Mouse (Mus musculus): ENCODE data around the gene Dgcr2.

Dgcr2 gene

GRCm38 (mm10) chr16:17898462-17898861, at the start of gene Dgcr2, which contains the start of gene Tssk2:
Dgcr2 (minus strand) TSS chr16:17898562.
Tssk2 (plus strand) TSS chr16:17898637.
- DNase-seq (ENCODE audit: low spot score): no peak

DNA sequence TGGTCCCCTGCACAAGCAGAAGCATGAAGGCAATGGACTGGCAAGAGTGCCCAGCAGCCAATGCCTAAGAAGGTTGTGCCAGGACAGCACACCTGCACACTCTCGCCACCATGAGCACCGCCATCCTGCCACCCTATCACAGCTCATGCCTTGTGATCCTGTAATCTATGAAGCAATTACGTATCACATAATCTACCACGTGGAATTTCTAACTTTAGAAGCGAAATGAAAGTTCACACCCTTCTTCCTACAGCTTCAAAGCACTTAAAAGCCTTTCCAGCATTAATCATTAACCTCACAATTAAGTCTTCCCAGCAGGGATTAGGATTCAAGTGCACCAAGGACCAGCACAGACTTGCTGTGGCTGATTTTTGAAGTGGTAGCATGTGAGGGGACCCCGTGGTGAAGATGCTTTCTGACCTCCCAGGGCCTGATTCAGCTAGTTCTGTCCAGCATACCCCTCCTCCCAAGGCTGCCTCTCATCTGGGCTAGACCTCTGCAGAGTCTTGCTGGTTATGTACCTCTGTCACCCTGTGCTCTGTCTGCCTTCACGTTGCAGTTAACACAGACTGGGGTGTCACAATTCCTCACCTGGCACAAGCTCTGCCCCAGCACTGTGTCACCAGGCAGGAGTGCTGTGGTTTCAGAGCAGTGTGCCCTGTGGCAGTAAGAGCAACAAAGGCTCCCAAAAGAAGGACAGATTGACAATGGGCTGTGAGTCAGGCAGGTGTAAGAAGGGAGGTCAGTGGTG, 46.9 kb upstream of the Dgcr2 start:
- no peak for DNase-seq (ENCODE audit: low spot score)

DNA sequence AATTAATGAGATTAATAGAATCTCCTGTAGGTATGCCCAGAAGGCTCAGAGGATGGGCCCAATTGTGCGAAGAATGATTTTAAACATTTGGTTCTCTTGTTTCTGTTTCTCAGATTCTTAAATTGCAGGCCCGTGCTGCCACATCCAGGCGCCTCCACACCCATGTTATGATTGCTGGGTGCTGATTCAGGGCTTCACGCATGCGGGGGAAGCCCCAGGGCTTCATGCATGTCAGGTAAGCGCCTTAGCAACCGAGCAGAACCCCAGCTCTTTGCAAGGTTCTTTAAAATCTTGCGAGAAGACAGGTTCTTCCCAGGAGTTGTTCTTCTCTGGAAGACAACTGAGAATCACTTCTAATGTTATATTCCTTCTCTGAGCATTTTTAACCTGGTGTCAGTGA, 45.1 kb upstream of the Dgcr2 start:
- no peak for DNase-seq (ENCODE audit: low spot score)

DNA sequence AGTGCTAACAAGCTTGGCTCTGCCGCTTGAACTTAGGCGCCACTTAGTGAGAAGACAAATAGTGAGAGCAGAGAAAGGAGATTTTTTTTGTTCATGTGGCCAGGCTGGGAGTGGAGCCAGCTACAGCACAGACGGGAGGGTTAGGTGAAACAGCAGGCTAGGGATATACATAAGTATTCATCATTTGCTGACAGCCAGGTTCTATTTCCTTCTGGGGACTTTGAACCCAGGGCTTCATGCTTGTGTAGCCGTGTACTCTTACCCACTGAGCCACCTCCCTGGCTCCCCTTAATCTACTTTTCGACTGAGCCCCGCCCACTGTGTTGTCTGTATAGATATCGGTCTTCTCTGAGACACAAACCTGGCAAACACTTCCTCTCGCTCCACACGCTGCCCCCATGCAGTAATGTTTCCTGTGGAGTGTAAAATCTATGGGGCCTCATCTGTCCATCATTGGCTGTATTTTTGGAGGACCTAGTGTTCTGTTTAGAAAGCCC, 40.9 kb upstream of the Dgcr2 start:
- no peak for DNase-seq (ENCODE audit: low spot score)

- peak; percentile 79 for DNase-seq (ENCODE audit: low spot score)
Measured at GRCm38 (mm10) chr16:17938821-17939220, 40.5 kb upstream of the Dgcr2 start.

DNA sequence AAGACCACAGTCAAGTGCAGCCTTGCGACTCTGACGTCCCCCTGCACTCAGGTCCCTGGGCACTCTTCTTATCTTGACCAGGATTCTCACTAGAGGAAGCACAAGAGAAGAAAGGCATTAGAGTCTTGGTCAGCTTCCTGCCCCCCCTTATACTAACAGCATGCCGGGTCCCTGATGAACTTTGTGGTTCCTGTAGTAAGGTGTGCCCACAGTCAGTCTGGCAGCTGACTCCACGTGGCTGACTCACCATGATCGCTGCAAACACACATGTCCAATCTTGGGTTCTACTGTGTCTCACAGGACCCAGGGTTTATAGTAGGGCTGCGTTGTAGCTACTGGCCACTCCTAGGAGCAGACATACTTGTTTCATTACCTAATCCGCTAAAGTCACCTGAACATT, 39.8 kb upstream of the Dgcr2 start:
- no peak for DNase-seq (ENCODE audit: low spot score)

- no peak for DNase-seq (ENCODE audit: low spot score)
Measured at GRCm38 (mm10) chr16:17936776-17937175, 38.4 kb upstream of the Dgcr2 start.

DNA sequence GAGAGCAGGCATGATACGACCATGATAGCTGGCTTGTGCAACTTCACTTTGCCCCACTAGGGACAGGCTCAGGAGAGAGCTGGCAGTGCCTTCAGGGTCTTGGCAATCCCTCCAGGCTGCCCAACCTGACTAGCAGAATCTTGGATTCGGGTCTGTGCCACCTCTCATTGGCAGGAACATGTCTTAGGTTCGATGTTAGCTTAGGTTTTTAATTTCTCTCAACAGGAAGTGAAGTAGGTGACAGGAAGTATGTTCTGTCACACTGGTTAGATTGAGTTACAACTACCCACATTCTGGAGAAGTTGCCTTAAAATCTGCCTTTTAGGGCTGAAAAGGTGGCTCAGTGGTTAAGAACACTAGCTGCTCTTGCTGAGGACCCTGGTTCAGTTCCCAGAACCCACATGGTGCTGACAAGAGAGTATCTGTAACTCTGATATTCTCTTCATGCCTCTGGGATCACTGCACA, 36.1 kb upstream of the Dgcr2 start:
- DNase-seq (ENCODE audit: low spot score): no peak

- no peak for DNase-seq (ENCODE audit: low spot score)
Measured at GRCm38 (mm10) chr16:17933594-17934444, 35.5 kb upstream of the Dgcr2 start.

GRCm38 (mm10) chr16:17931906-17932460, 33.6 kb upstream of the Dgcr2 start:
- DNase-seq (ENCODE audit: low spot score): no peak

DNA sequence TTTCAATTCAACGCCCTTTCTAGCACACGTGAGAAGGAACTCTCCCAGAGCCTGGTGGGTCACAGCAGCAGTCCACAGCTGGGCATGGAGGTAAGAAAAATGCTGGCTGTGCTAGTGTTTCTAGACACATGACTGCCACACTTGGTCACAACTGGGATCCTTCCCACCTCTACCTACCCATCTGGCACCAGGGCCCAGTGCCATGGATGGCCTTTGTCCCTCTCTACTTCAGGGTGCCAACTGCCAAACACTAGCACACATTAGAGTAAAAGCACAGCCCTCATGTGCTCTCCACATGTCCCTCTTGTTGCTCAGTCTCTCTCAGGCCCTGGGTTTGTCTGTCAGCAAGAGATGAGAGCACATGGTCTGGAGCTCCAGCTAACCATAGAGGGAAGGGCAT, 31.3 kb upstream of the Dgcr2 start:
- DNase-seq (ENCODE audit: low spot score): no peak

DNA sequence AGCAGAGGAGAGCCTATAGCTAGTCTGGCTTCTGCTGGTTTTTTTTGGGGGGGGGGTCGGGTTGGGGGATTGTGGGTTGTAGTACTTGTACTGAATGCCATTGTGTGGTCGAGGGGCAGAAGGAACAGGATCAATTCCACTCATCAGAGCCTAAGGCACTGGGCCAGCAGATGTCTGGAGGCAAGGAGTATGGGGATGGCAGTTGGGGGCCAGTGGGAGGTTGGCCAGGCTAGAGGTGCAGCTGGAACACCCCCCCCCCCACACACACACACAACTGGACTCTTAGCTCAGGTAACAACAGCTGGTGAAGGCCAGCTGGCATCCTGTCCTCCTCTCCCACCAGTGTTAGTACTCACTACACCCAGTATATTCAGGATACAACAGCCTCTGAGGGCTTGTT, 30.8 kb upstream of the Dgcr2 start:
- no peak for DNase-seq (ENCODE audit: low spot score)

- peak; percentile 87 for DNase-seq (ENCODE audit: low spot score)
Measured at GRCm38 (mm10) chr16:17928627-17929104, 30.3 kb upstream of the Dgcr2 start.

GRCm38 (mm10) chr16:17928087-17928580, 29.8 kb upstream of the Dgcr2 start, which contains the start of gene Slc25a1:
Slc25a1 (minus strand) TSS chr16:17928219.
- peak; percentile 89 for DNase-seq (ENCODE audit: low spot score)

DNA sequence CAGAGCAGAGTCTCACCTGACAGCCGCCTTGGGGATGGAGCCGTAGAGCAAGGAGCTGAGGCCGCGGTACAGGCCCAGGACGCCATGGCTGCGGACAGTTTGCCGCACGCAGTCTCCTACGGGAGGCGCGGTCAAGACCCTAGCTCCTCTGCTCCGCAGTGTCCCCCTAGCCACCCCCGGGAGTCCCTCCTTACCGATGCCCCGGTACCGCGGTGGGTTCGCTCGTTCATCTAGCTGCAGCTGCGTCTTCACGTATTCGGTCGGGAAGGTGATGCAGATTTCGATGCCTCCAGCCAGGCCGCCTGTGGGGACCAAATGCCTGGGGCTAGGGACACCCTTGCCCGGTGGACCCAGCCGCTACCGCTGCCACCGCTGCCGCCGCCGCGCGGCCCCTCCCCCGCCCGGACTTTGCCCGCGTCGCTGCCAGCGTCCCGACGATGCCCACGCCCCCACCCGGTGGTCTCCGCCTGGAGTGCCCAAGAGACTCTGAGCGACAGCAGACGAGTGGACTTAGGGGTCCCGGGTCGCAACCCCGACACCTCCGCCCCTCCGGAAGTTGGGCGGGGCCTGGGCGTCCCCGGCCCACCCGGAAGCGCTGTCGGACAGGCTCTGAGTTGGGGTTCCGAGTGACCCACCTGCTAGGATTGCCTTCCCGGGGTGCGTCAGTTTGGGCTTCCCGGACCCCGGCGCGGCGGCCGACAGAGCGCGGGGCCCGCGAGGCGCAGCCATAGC, 29.2 kb upstream of the Dgcr2 start:
- DNase-seq (ENCODE audit: low spot score): peak; percentile 72

DNA sequence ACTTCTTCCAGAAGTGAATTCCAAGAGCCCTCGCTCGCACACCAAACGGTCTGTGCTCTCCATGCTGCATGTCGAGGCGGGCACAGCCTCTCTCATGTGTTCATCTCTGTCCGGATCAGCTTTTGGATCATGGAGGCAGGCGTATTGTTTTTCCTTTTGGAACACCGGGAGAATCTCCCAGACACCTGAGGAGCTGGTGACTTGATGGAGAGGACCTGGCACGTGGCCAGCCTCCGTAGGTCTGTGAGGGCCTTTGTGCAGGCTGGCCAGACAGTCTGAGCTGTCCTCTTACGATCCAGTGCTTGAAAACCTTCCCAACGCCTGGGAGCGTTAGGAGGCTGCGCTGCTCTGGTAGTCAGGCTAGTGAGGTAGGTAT, 23.8 kb upstream of the Dgcr2 start:
- DNase-seq (ENCODE audit: low spot score): no peak

GRCm38 (mm10) chr16:17921325-17922162, 23.2 kb upstream of the Dgcr2 start:
- peak; percentile 98 for DNase-seq (ENCODE audit: low spot score)

DNA sequence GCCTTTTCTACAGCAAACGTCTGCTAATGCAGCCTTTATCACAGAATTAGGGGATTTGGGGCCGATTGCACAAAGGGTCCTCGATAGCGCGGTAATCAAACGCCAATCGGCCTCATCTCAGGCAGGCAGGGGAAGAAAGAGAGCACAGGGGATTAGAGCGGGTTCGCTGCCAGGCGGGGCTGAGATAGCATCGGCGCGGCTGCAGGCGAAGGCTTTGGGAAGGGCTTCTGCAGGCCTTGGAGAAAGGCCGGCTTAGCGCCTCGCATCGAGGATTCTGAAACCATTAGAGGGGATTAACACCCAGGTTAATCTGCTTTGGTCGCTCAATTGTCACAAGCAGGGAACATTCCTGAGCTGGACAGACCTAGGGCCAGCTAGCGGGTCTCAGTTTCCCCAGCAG, 22.2 kb upstream of the Dgcr2 start:
- DNase-seq (ENCODE audit: low spot score): peak; percentile 58

GRCm38 (mm10) chr16:17914307-17915249, 16.2 kb upstream of the Dgcr2 start, which contains the start of gene Gsc2:
Gsc2 (minus strand) TSS chr16:17915059.
- peak; percentile 39 for DNase-seq (ENCODE audit: low spot score)
